Mouse (Mus musculus): Measurements from ENCODE around the gene Wdr20rt.

Wdr20rt gene

GRCm38 (mm10) chr12:65268311-65268984 is 43.1 kb downstream of the Wdr20rt start:
- Histone ChIP-seq H3K36me3 (ENCODE audit: control insufficient read depth, insufficient read depth, low read length, poor library complexity, severe bottlenecking) (no peaks in the 10 kb centered on the region), H3K27me3 (ENCODE audit: control insufficient read depth, insufficient read depth, low read length, poor library complexity, severe bottlenecking) (no peaks in the 10 kb centered on the region)
- no peak for DNase-seq (ENCODE audit: low read depth, low spot score)

- H3K36me3 ChIP-seq (ENCODE audit: control insufficient read depth, insufficient read depth, low read length, poor library complexity, severe bottlenecking) = no peaks in the 10 kb centered on the region
- no peaks in the 10 kb centered on the region for H3K27me3 ChIP-seq (ENCODE audit: control insufficient read depth, insufficient read depth, low read length, poor library complexity, severe bottlenecking)
- no peak for DNase-seq (ENCODE audit: low read depth, low spot score)
Measured at GRCm38 (mm10) chr12:65269406-65269805, 44.1 kb downstream of the Wdr20rt start.

DNA sequence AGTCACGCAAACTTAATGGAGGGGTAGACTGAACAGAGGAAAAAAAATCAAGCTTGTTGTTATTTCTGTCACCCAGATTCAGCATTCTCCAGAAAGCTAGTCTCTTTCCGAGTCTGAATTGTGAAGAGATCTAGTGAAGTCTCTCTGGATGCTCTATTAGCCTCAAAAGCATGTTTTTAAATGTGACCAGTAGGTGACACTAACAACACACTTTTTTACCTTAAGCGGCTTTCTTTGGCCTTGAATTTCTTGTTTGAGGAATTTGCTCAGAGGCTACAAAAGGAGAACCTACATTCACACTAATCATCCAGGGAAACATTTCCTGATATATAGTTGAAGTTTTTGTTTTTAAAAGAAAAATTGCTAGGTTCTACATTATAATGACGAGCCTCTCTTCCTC is 48.5 kb downstream of the Wdr20rt start:
- H3K27me3 ChIP-seq (ENCODE audit: control insufficient read depth, insufficient read depth, low read length, poor library complexity, severe bottlenecking) = no peaks in the 10 kb centered on the region

More for the DNA sequence above, 48.5 kb downstream of the Wdr20rt start:
- no peaks in the 10 kb centered on the region for H3K36me3 ChIP-seq (ENCODE audit: control insufficient read depth, insufficient read depth, low read length, poor library complexity, severe bottlenecking)
- no peak for DNase-seq (ENCODE audit: low read depth, low spot score)
